Mouse (Mus musculus): Measurements from ENCODE around the gene Map3k7cl. TPM values are rescaled to one million over a fixed set of nuclear protein-coding genes. Genes with fewer than 3 reads are reported as not detected.

The Map3k7cl gene
- total RNA-seq, 2 experiments from 2014 or later: not detected

GRCm38 (mm10) chr16:87585548-87586262 is 32.6 kb downstream of the Map3k7cl start:
- ATAC-seq (ENCODE audit: poor library complexity, severe bottlenecking): peak; percentile 88

- ATAC-seq (ENCODE audit: poor library complexity, severe bottlenecking): no peak
These were observed 34.7 kb downstream of the Map3k7cl start for GRCm38 (mm10) chr16:87587843-87588242.

- 0 out of 2 replicates have a peak, but pooled peaks have one; percentile 25 for ATAC-seq (ENCODE audit: poor library complexity, severe bottlenecking)
These were observed 41.0 kb downstream of the Map3k7cl start for GRCm38 (mm10) chr16:87594145-87594544.

- ATAC-seq (ENCODE audit: poor library complexity, severe bottlenecking): no peak
These were observed 42.0 kb downstream of the Map3k7cl start for GRCm38 (mm10) chr16:87595149-87595548.

GRCm38 (mm10) chr16:87602717-87603526 is 49.8 kb downstream of the Map3k7cl start:
- no peak for ATAC-seq (ENCODE audit: poor library complexity, severe bottlenecking)

GRCm38 (mm10) chr16:87604002-87604401 is 50.9 kb downstream of the Map3k7cl start:
- peak; percentile 62 for ATAC-seq (ENCODE audit: poor library complexity, severe bottlenecking)

- ATAC-seq (ENCODE audit: poor library complexity, severe bottlenecking): peak; percentile 53
These were observed 51.8 kb downstream of the Map3k7cl start for GRCm38 (mm10) chr16:87604883-87605282.

GRCm38 (mm10) chr16:87607383-87607782 is 54.3 kb downstream of the Map3k7cl start:
- ATAC-seq (ENCODE audit: poor library complexity, severe bottlenecking): peak; percentile 34

GRCm38 (mm10) chr16:87607959-87608358 is 54.8 kb downstream of the Map3k7cl start:
- no peak for ATAC-seq (ENCODE audit: poor library complexity, severe bottlenecking)

- no peak for ATAC-seq (ENCODE audit: poor library complexity, severe bottlenecking)
These were observed 57.0 kb downstream of the Map3k7cl start for GRCm38 (mm10) chr16:87610142-87610541.

GRCm38 (mm10) chr16:87610556-87611295 is 57.6 kb downstream of the Map3k7cl start:
- ATAC-seq (ENCODE audit: poor library complexity, severe bottlenecking): peak; percentile 6; the same call in 1 of the 2 replicates

GRCm38 (mm10) chr16:87611420-87611819 is 58.3 kb downstream of the Map3k7cl start:
- peak; percentile 61 for ATAC-seq (ENCODE audit: poor library complexity, severe bottlenecking)

- peak; percentile 63 for ATAC-seq (ENCODE audit: poor library complexity, severe bottlenecking)
These were observed 59.2 kb downstream of the Map3k7cl start for GRCm38 (mm10) chr16:87612218-87612838.

- ATAC-seq (ENCODE audit: poor library complexity, severe bottlenecking): no peak
These were observed 64.2 kb downstream of the Map3k7cl start for GRCm38 (mm10) chr16:87617377-87617776.

GRCm38 (mm10) chr16:87621246-87621645 is 68.1 kb downstream of the Map3k7cl start:
- ATAC-seq (ENCODE audit: poor library complexity, severe bottlenecking): no peak

- no peak for ATAC-seq (ENCODE audit: poor library complexity, severe bottlenecking)
These were observed 70.8 kb downstream of the Map3k7cl start for GRCm38 (mm10) chr16:87623881-87624280.

- ATAC-seq (ENCODE audit: poor library complexity, severe bottlenecking): peak; percentile 71
These were observed 71.8 kb downstream of the Map3k7cl start for GRCm38 (mm10) chr16:87624937-87625336.

GRCm38 (mm10) chr16:87625341-87625740 is 72.2 kb downstream of the Map3k7cl start:
- ATAC-seq (ENCODE audit: poor library complexity, severe bottlenecking): peak; percentile 97

GRCm38 (mm10) chr16:87625816-87626215 is 72.7 kb downstream of the Map3k7cl start:
- no peak for ATAC-seq (ENCODE audit: poor library complexity, severe bottlenecking)

- no peak for ATAC-seq (ENCODE audit: poor library complexity, severe bottlenecking)
These were observed 73.6 kb downstream of the Map3k7cl start for GRCm38 (mm10) chr16:87626696-87627095.

GRCm38 (mm10) chr16:87634709-87635108 is 81.6 kb downstream of the Map3k7cl start:
- peak; percentile 58 for ATAC-seq (ENCODE audit: poor library complexity, severe bottlenecking)
